Mouse (Mus musculus): Measurements from ENCODE around the gene Ear6. TPM values are rescaled to one million over a fixed set of nuclear protein-coding genes. Genes with fewer than 3 reads are reported as not detected.
"Not testable (repeated sequence)": the region's sequence is repeated elsewhere in the genome, so short reads cannot be mapped to it uniquely, and the experiment has no call there.

Ear6 gene
- not detected for total RNA-seq (2022)

GRCm38 (mm10) chr14:51853399-51853798, at the start of gene Ear6:
Ear6 (plus strand) TSS chr14:51853699.
- no peak for DNase-seq

- no peak for DNase-seq
Measured at GRCm38 (mm10) chr14:51826625-51827024, 26.9 kb upstream of the Ear6 start.

GRCm38 (mm10) chr14:51827842-51828241, 25.7 kb upstream of the Ear6 start:
- not testable (repeated sequence) for DNase-seq

- no peak for DNase-seq
Measured at GRCm38 (mm10) chr14:51829188-51829587, 24.3 kb upstream of the Ear6 start.

DNA sequence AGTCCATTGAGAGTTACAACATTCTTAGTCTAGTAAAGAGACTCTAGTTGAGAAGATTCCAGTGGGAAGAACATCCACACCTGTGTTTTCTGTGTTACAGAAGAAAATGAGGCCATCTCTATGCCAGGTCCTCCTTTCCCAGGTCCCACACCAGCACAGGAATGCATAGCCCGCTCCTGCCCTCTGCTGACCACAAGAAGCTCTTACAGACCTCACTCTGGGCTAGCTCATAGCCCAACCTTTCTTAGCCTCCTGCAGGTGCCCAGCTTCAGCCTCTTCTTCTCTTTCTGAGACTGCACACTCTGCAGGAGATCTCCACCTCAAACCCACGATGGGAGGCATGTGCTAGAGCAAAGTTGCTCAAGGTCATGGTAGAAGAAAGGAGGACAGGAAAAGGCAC, 15.0 kb upstream of the Ear6 start:
- DNase-seq, result not testable (repeated sequence)

DNA sequence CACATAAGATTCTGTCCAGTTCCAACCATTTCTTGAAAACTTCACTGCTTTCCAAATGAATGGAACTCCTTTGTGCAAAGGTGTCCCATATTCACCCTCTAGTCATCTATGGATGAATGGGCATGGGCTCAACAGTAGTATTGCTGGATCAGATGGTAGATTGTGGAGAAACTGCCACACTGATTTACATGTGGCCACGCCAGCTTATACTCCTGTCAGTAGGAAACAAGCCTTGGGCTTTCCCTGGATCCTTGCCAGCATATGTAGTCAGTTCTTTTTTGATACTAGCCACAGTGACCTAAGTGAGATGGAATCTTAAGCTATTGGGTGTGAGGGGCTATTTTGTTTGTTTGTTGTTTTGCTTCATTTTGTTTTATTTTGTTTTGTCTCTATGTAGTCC, 11.2 kb upstream of the Ear6 start:
- no peak for DNase-seq

DNA sequence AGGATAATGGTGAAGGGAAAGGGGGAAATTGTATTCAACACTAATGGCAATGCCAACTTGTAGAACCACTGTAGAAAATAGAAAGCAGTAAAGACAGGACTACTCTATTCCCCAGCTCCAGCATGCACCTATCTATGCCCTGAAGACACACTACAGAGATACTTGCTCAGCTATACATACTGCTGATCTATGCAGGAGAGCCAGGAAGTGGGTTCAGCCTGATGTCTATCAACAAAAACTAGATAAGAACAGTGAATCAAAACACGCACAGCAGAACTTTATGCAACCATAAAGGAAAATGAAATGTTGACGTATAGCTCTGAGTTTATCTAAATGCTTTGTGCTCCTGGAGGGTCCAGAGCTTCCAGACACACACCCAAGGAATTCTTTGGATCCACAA, 10.7 kb upstream of the Ear6 start:
- DNase-seq, result no peak

- DNase-seq, result no peak
Measured at GRCm38 (mm10) chr14:51843882-51844281, 9.6 kb upstream of the Ear6 start.

- DNase-seq, result no peak
Measured at GRCm38 (mm10) chr14:51846566-51846965, 6.9 kb upstream of the Ear6 start.

DNA sequence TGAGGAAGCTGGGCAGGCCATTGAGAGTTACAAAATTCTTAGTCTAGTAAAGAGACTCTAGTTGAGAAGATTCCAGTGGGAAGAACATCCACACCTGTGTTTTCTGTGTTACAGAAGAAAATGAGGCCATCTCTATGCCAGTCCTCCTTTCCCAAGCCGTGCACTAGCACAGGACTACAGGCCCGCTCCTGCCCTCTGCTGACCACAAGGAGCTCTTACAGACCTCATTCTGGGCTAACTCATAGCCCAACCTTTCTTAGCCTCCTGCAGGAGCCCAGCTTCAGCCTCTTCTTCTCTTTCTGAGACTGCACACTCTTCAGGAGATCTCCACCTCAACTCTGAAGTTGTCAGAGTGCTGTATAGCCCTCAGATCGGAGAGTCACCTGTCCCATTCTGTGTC, 2.5 kb upstream of the Ear6 start:
- DNase-seq, result not testable (repeated sequence)

GRCm38 (mm10) chr14:51855280-51855679, 1.8 kb downstream of the Ear6 start:
- DNase-seq, result not testable (repeated sequence)

- not testable (repeated sequence) for DNase-seq
Measured at GRCm38 (mm10) chr14:51863603-51864002, 10.1 kb downstream of the Ear6 start.

- DNase-seq, result peak; percentile 56
Measured at GRCm38 (mm10) chr14:51870756-51871155, 17.3 kb downstream of the Ear6 start.

DNA sequence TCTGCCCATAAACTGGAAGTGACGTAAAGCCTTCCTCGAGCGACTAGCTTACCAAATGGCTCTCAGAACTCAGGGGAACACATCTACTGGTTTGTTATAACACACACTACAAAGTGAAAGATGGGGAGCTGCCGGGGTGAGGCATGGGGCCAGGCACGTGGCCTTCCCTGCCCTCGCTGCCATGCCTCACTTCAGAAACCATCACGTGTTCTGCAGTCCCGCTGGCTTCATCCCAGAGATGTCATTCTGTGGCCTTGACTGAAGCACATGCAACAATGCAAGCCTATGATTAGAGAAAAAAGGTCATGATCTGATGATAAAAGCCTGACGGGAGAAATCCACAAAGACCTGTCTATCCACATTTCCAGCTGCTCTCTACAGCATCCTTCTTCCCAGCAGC, 18.2 kb downstream of the Ear6 start:
- DNase-seq, result peak; percentile 82

DNA sequence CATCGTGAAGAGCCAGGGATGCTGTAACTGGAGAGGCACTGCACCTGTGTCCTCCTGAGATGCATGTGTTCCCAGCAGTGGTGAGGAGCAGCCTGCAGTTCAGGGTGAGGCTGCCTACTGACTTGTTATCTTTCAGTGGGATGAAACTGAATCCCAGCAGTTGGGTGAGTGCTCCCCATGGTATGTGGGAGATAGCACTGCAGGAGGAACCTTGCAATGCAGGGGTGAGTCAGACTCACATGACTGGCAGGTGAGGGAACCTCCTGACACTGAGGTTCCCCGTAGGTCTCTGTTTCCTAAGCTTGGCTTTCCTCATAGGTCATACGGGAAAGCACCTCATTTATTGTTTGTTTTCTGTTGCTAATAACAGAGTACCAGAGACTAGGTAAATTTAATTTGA, 24.0 kb downstream of the Ear6 start:
- DNase-seq, result no peak

DNA sequence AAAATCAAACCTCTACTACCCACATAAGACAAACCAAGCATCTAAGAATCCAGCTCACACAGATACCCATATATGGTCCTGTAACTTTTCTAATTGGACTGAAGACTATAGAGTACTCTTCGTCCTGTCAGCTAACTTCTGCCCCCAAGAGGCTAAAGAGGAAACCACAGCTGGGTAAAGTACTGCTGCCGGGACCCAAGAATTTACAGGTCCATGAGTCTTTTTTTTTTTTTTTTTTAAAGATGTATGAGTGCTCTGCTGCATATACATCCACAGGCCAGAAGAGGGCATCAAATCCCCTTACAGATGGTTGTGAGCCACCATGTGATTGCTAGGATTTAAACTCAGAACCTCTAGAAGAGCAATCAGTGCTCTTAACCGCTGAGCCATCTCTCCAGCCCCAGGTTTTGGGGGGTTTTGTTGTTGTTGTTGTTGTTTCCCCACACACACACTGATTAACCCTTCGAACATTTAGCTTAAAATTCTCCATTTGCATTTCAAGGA, 30.1 kb downstream of the Ear6 start:
- DNase-seq, result peak; percentile 77

GRCm38 (mm10) chr14:51884031-51884544, 30.6 kb downstream of the Ear6 start:
- DNase-seq, result no peak

DNA sequence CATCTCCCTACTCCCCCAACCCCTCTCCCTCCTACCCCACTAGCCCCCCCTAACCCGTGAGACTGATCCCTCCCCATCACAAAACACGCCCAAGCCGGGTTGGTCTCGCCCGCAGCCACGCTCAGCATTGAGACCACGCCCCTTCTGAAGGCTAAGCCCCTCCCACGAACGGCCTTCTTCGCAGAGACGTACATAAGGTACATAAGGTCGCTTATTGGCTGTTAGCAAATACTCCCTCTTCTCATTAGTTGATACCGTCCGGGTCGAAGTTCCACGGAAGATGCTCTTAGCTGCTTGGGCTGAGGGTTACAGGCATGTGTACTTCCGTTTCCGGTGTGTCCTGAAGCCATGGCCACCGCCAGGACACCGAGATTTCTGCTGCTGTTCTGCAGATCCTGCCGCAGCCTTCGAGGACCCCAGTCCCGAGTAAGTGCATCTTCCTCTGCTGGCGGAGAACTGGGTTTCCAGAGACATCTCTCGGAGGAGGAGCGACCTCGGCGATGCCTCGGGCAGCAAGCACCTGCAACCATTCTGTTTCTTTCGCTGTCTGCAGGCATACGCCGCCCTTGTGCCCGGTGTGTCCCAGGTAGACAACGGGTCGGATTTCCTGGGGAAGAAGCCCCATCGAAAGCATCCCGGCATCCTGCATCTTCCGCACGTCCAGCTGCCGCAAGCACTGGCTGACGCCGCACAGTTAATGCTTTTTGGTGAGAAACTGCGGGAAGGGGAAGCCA, 31.3 kb downstream of the Ear6 start, which contains the start of gene Mettl17:
Gene Mettl17, plus strand, starts transcription at position 245 of the 734 bp plus-strand sequence.
- peak; percentile 94 for DNase-seq

DNA sequence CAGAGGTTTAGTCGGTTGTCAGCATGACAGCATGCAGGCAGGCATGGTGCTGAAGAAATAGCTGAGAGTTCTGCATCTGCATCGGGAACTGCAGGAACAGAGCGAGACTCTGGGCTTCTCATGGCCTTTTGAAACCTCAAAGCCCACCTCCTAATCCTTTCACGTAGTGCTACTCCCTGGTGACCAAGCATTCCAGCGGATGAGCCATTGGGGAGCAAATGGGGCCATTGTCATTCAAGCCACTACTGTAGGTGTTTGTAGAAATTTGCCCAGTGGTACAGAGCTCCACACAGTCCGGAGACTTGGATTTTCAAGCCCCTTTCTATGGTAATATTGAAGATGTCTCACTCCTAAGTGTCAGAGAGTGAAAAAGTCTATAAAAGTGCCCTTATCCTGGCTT, 32.6 kb downstream of the Ear6 start:
- no peak for DNase-seq

DNA sequence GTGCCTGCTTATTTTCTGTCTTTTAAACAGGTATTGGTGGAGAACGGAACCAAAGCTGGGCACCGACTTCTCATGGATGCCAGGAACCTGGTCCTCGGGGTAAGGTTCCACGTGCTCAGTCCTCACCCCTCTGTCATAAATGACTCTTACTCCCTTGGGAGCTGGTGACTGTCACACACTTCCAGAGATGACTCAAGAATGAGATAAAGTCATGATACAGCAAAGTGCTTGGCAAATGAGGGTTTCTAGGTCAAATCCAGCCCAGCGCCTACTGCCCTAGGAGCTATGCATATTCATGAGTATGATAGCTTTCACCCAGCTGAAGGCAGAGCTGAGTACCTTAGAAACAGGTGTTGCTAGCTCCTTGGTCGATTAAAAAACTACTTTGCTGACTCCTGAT, 36.3 kb downstream of the Ear6 start:
- no peak for DNase-seq

- DNase-seq, result no peak
Measured at GRCm38 (mm10) chr14:51892191-51892939, 38.9 kb downstream of the Ear6 start, which contains the start of gene Slc39a2. Slc39a2 (plus strand) TSS chr14:51892889.

DNA sequence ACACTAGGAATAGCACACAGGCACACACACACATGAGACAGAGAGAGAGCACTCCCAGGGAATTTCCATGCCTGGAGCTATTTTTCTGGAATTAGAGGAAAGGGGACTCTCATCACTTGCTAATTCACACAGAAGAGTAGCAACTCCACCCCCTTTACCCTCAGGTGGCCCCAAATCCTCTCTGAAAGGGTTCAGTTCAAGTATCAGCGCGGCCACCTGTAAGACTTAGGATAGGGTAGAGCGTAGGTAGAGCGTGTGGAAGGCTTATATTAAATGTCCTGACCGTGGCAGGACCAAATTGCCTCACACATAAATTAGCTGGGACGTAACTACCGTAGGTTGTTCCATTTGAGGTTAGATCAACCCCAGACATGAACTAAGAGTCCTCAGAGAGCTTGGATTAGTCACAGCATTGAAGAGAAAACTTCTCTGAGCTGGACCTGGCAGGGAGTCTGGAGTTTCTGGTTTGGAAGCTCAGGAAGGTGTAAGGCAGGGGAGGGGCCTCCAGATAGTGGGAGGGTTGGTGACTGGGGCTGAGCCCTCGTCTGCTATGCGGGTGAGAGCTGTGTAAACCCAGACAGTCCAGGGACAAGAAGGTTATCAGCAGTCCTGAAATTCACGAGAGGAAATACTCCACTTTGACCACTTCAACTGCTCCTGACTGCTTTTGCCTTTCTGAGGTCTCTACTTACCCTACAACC, 39.7 kb downstream of the Ear6 start:
- no peak for DNase-seq

GRCm38 (mm10) chr14:51893809-51894208, 40.3 kb downstream of the Ear6 start:
- DNase-seq, result no peak
